Mouse (Mus musculus) CH12.LX (cell line): ENCODE measurements around the gene Atad1. TPM values are rescaled to one million over a fixed set of nuclear protein-coding genes. Genes with fewer than 3 reads are reported as not detected.

Source experiments
- DNase-seq: peaks from one replicate; pipeline ENCODE4 v3.0.0-alpha.2; 2013; ENCODE audit errors: extremely low read depth
- H3K27ac ChIP-seq: 2 replicates; pipeline ENCODE4 v1.5.1; 2012; ENCODE audit warnings: low read depth, mild to moderate bottlenecking, control low read depth, moderate library complexity; ENCODE audit not compliant: insufficient read depth
- H3K27me3 ChIP-seq: replicated peaks from 2 replicates; pipeline ENCODE3; 2012; ENCODE audit warnings: inconsistent platforms
- H3K36me3 ChIP-seq, 2 experiments: replicated peaks in 1 of 2; 2 replicates each; pipeline versions ENCODE3 to v1.6.1; 2012; ENCODE audit warnings: inconsistent platforms in 1 of 2, low read length in 1 of 2, mild to moderate bottlenecking in 1 of 2, mixed read lengths in 1 of 2, moderate library complexity in 1 of 2; ENCODE audit not compliant: control insufficient read depth in 1 of 2, insufficient read depth in 1 of 2
- H3K4me1 ChIP-seq, 2 experiments: 2 replicates each; pipeline ENCODE4 v1.6.1; 2012; ENCODE audit warnings: inconsistent platforms in 1 of 2, moderate library complexity in 1 of 2; ENCODE audit not compliant: insufficient read depth in 2 of 2, control insufficient read depth in 1 of 2
- H3K4me2 ChIP-seq: 2 replicates; pipeline ENCODE4 v1.6.1; 2012; ENCODE audit warnings: low read depth, mild to moderate bottlenecking, control low read depth; ENCODE audit not compliant: poor library complexity, insufficient read depth, severe bottlenecking
- H3K4me3 ChIP-seq, 3 experiments: fragments of 150-350 bp in 1 of 3; sonication (generic) in 1 of 3; replicated peaks in 1 of 3; 2 replicates each; pipeline versions ENCODE3 to v1.5.1; 2011 to 2012; ENCODE audit warnings: low read depth in 2 of 3, low read length in 2 of 3, mild to moderate bottlenecking in 2 of 3, moderate library complexity in 2 of 3, control low read depth in 1 of 3, improper control_type of control experiment in 1 of 3, inconsistent platforms in 1 of 3, mixed read lengths in 1 of 3; ENCODE audit not compliant: poor library complexity in 1 of 3
- H3K79me2 ChIP-seq: replicated peaks from 2 replicates; pipeline ENCODE4 v1.6.1; 2012; ENCODE audit warnings: mild to moderate bottlenecking, moderate library complexity; ENCODE audit not compliant: control insufficient read depth, poor library complexity, insufficient read depth, severe bottlenecking; ENCODE audit errors: extremely low read depth
- H3K9ac ChIP-seq: 2 replicates; pipeline ENCODE4 v1.6.1; 2012; ENCODE audit warnings: low read depth, mild to moderate bottlenecking, control low read depth, moderate library complexity; ENCODE audit not compliant: insufficient read depth
- H3K9me3 ChIP-seq: replicated peaks from 2 replicates; pipeline ENCODE3; 2012; ENCODE audit warnings: low read length, inconsistent platforms, mixed read lengths
- BHLHE40 ChIP-seq: IDR thresholded peaks from 2 replicates; pipeline ENCODE4 v1.6.1; 2011; ENCODE audit warnings: mild to moderate bottlenecking, low read depth, low read length, improper control_type of control experiment
- CHD1 ChIP-seq: IDR thresholded peaks from 2 replicates; pipeline ENCODE4 v1.6.1; 2012; ENCODE audit warnings: low read depth, low read length, improper control_type of control experiment, inconsistent platforms
- CHD2 ChIP-seq: IDR thresholded peaks from 2 replicates; pipeline ENCODE4 v1.6.1; 2011; ENCODE audit warnings: low read length, improper control_type of control experiment
- CTCF ChIP-seq, 2 experiments: IDR thresholded peaks in 1 of 2; conservative IDR thresholded peaks in 1 of 2; 2 replicates each; pipeline ENCODE4 v1.5.1; 2011 to 2012; ENCODE audit warnings: low read depth in 2 of 2, low read length in 2 of 2, improper control_type of control experiment in 1 of 2, inconsistent platforms in 1 of 2, mild to moderate bottlenecking in 1 of 2, moderate library complexity in 1 of 2
- E2F4 ChIP-seq: IDR thresholded peaks from 2 replicates; pipeline ENCODE4 v1.6.1; 2011; ENCODE audit warnings: low read depth, low read length, improper control_type of control experiment; ENCODE audit not compliant: insufficient replicate concordance
- ETS1 ChIP-seq: conservative IDR thresholded peaks from 2 replicates; pipeline ENCODE4 v1.6.1; 2012; ENCODE audit warnings: low read depth, mild to moderate bottlenecking, inconsistent platforms, low read length, improper control_type of control experiment, moderate library complexity
- IRF4 ChIP-seq: IDR thresholded peaks from 2 replicates; pipeline ENCODE4 v1.6.1; 2014; ENCODE audit warnings: low read depth, mild to moderate bottlenecking, inconsistent platforms, low read length, improper control_type of control experiment
- JUND ChIP-seq: conservative IDR thresholded peaks from 2 replicates; pipeline ENCODE4 v1.6.1; 2011; ENCODE audit warnings: low read depth, low read length, improper control_type of control experiment
- KAT2A ChIP-seq: IDR thresholded peaks from 2 replicates; pipeline ENCODE4 v1.6.1; 2012; ENCODE audit warnings: low read length, improper control_type of control experiment, inconsistent platforms; ENCODE audit not compliant: insufficient replicate concordance
- MAX ChIP-seq: IDR thresholded peaks from 2 replicates; pipeline ENCODE4 v1.6.1; 2011; ENCODE audit warnings: low read length, improper control_type of control experiment
- MXI1 ChIP-seq: IDR thresholded peaks from 2 replicates; pipeline ENCODE4 v1.6.1; 2011; ENCODE audit warnings: mild to moderate bottlenecking, low read depth, low read length, improper control_type of control experiment
- MYC ChIP-seq: IDR thresholded peaks from 2 replicates; pipeline ENCODE4 v1.6.1; 2011; ENCODE audit warnings: low read depth, mild to moderate bottlenecking, improper control_type of control experiment, low read length
- NRF1 ChIP-seq: IDR thresholded peaks from 2 replicates; pipeline ENCODE4 v1.6.1; 2014; ENCODE audit warnings: low read depth, mild to moderate bottlenecking, inconsistent platforms, low read length, improper control_type of control experiment, moderate library complexity
- POLR2A ChIP-seq: IDR thresholded peaks from 2 replicates; pipeline ENCODE4 v1.6.1; 2011; ENCODE audit warnings: low read depth, mild to moderate bottlenecking, improper control_type of control experiment, low read length
- POLR2AphosphoS2 ChIP-seq: IDR thresholded peaks from 2 replicates; pipeline ENCODE4 v1.6.1; 2011; ENCODE audit warnings: low read depth, low read length, improper control_type of control experiment
- RAD21 ChIP-seq: IDR thresholded peaks from 2 replicates; pipeline ENCODE4 v1.6.1; 2011; ENCODE audit warnings: low read depth, mild to moderate bottlenecking, low read length, improper control_type of control experiment, moderate library complexity
- RCOR1 ChIP-seq: conservative IDR thresholded peaks from 2 replicates; pipeline ENCODE4 v1.6.1; 2012; ENCODE audit warnings: low read depth, mild to moderate bottlenecking, inconsistent platforms, low read length, improper control_type of control experiment
- SIN3A ChIP-seq: IDR thresholded peaks from 2 replicates; pipeline ENCODE4 v1.6.1; 2012; ENCODE audit warnings: low read length, improper control_type of control experiment, inconsistent platforms
- TBP ChIP-seq: conservative IDR thresholded peaks from 2 replicates; pipeline ENCODE4 v1.6.1; 2011; ENCODE audit warnings: low read depth, low read length, improper control_type of control experiment
- UBTF ChIP-seq: IDR thresholded peaks from 2 replicates; pipeline ENCODE4 v1.6.1; 2012; ENCODE audit warnings: low read depth, mild to moderate bottlenecking, inconsistent platforms, low read length, improper control_type of control experiment, moderate library complexity
- USF2 ChIP-seq: conservative IDR thresholded peaks from 2 replicates; pipeline ENCODE4 v1.6.1; 2011; ENCODE audit warnings: low read depth, low read length, improper control_type of control experiment
- ZC3H11A ChIP-seq: IDR thresholded peaks from 2 replicates; pipeline ENCODE4 v1.6.1; 2012; ENCODE audit warnings: low read depth, mild to moderate bottlenecking, inconsistent platforms, low read length, improper control_type of control experiment
- ZKSCAN1 ChIP-seq: IDR thresholded peaks from 2 replicates; pipeline ENCODE4 v1.6.1; 2012; ENCODE audit warnings: low read depth, inconsistent platforms, low read length, improper control_type of control experiment, borderline replicate concordance
- ZMIZ1 ChIP-seq: IDR thresholded peaks from 2 replicates; pipeline ENCODE4 v1.6.1; 2012; ENCODE audit warnings: low read depth, mild to moderate bottlenecking, inconsistent platforms, low read length, improper control_type of control experiment
- ZNF384 ChIP-seq: IDR thresholded peaks from 2 replicates; pipeline ENCODE4 v1.6.1; 2012; ENCODE audit warnings: low read depth, low read length, improper control_type of control experiment, inconsistent platforms
- dilution Hi-C: fragments of 300-500 bp; cut with MboI; formaldehyde crosslinking; loops from 2 replicates; pipeline ENCODE4 v1.14.3; 2020; ENCODE audit warnings: low sequenced_read_pairs; ENCODE audit not compliant: extremely low pct_unique_long_range_greater_than_20kb, extremely low pct_ligation_motif_present
- in situ Hi-C: fragments of 300-500 bp; cut with MboI; formaldehyde crosslinking; loops from 3 replicates; pipeline ENCODE4 v1.14.3; 2019; ENCODE audit warnings: low sequenced_read_pairs, low pct_ligation_motif_present, low pct_unique_long_range_greater_than_20kb, mixed read lengths
- polyA plus RNA-seq: library from polyadenylated mRNA; unstranded; fragments of >175 nt; gene quantifications from 2 replicates; pipeline ENCODE4 v1.2.1, GENCODE M21; 2012; ENCODE audit warnings: low read depth; ENCODE audit not compliant: insufficient read length
- total RNA-seq, 2 experiments: library from RNA; depleted of rRNA; stranded (reverse); fragments of 300-350 nt in 1 of 2; fragments of >200 nt in 1 of 2; gene quantifications; 2 replicates each; pipeline ENCODE4 v1.2.3; 2012 to 2014

Atad1 gene
- total and polyA plus RNA-seq, 3 experiments = 78.5 to 268 (median 103) TPM

DNA sequence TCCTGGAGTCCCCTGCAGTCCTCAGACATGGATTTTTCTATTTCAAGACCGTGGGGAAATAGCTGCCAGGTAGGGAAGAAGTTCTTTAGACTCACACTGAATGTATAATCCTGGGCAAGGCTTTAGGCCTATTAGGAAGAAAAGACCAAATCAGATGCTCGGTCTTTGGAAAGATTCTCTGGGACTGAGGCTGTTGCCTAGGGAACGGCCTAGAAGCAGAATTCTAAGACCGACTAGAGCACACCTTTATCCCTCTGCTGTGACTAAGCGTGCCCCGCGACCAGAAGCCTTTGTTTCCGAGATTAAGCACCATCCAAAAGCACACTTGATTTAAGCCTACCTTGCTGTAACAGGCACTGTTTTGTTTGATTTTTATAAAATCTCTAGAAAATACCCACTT is 97.6 kb downstream of the Atad1 start:
- dilution Hi-C loops = no loop called here
- H3K4me3 ChIP-seq = no peak overlapping the region
- DNase-seq = no peak
- no peak overlapping the region for H3K27ac ChIP-seq
- peaks cover 4 to 12% of the 10 kb centered on the region in 2 experiments for H3K4me1 ChIP-seq
- TF ChIP-seq ETS1 = no peak
- TF ChIP-seq SIN3A = no peak
- TF ChIP-seq ZKSCAN1 = no peak
- TF ChIP-seq TBP = no peak
- TF ChIP-seq USF2 = no peak
- no peak for TF ChIP-seq RCOR1
- TF ChIP-seq IRF4 = no peak
- TF ChIP-seq MXI1 = no peak
- no peak for TF ChIP-seq CTCF (conservative IDR thresholded peaks at IDR 0.05 in 1 of 2, IDR thresholded peaks at IDR 0.05 in 1 of 2; ENCODE audit: low read depth in 2 of 2, low read length in 2 of 2)
- TF ChIP-seq MAX = no peak
- TF ChIP-seq E2F4 = no peak
- TF ChIP-seq NRF1 = no peak
- no peak for TF ChIP-seq RAD21
- no peak for TF ChIP-seq ZC3H11A
- TF ChIP-seq KAT2A = no peak
- TF ChIP-seq CHD1 = no peak
- TF ChIP-seq ZMIZ1 = no peak
- no peak for TF ChIP-seq CHD2
- TF ChIP-seq UBTF = no peak
- TF ChIP-seq, all 38 proteins: peak for 0
- H3K27me3 ChIP-seq = no peaks in the 10 kb centered on the region
- H3K4me2 ChIP-seq = no peak overlapping the region
- H3K79me2 ChIP-seq = no peaks in the 10 kb centered on the region
- H3K9me3 ChIP-seq = no peaks in the 10 kb centered on the region
- in situ Hi-C loops = no loop called here
- no peak overlapping the region for H3K9ac ChIP-seq
- no peaks in the 10 kb centered on the region for H3K36me3 ChIP-seq

DNA sequence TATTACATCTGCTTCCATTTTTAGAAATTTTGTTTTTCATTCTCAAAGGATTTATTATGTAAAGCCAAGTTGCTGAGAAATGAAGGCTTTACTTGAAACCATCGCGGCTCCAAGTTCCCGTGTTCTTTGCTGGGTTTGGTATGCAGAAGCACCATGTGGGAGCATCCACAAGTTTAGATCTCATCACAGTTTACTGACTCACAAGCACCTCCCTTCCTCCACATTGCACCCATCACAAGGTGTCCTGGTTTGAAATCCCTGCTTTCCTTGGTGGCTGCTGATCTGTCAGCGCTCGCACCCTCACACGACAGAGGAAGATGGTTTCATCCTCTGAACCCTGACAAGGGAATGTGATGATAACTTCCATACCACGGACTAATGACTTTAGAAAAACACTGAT is 98.1 kb downstream of the Atad1 start:
- Histone ChIP-seq H3K27ac (no peak overlapping the region), H3K79me2 (no peaks in the 10 kb centered on the region), H3K4me2 (no peak overlapping the region), H3K4me3 (no peak overlapping the region), H3K9ac (no peak overlapping the region), H3K36me3 (no peaks in the 10 kb centered on the region), H3K9me3 (no peaks in the 10 kb centered on the region), H3K4me1 (peaks cover 4 to 17% of the 10 kb centered on the region in 2 experiments), H3K27me3 (no peaks in the 10 kb centered on the region)
- TF ChIP-seq POLR2AphosphoS2 (no peak), E2F4 (no peak), ETS1 (no peak), ZNF384 (no peak), MYC (no peak), POLR2A (no peak), JUND (no peak), ZMIZ1 (no peak), UBTF (no peak), BHLHE40 (no peak)
- DNase-seq = no peak
- dilution Hi-C loops (no loop called here), in situ Hi-C loops (no loop called here)
